Mouse (Mus musculus): ENCODE measurements around the gene Rpl37. TPM values are rescaled to one million over a fixed set of nuclear protein-coding genes. Genes with fewer than 3 reads are reported as not detected.

The Rpl37 gene
- total and polyA plus RNA-seq, 2 experiments: 282 to 386 TPM

DNA sequence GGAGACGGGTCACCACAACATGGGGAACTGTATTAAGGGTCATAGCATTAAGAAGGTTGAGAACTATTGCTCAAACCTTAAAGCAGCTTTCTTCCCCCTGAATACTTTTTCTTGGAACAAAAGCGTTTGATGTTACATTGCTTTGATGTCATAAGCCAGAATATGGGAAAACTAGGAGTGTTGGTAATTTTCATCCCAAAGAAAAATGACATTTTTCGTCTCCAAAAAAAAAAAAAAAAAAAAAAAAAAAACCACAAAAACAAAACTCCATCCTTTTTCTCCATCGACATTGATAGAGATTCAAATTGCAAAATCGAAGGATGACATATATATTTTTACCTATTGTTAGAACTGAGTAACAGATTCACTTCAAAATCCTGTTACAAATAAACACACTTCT is 26.3 kb downstream of the Rpl37 start:
- H3K9ac ChIP-seq (ENCODE audit: low read depth, low read length): no peak overlapping the region
- no peak overlapping the region for H3K27ac ChIP-seq (replicated peaks; ENCODE audit: insufficient read depth, low read depth, low read length)
- peaks cover 5% of the 10 kb centered on the region for H3K4me1 ChIP-seq (ENCODE audit: control insufficient read depth, insufficient read depth, low read length)
- no peaks in the 10 kb centered on the region for H3K27me3 ChIP-seq (ENCODE audit: control insufficient read depth, insufficient read depth, low read length)
- no peak for TF ChIP-seq POLR2A (IDR thresholded peaks at IDR 0.05; ENCODE audit: extremely low read depth, insufficient read depth, low read length)
- H3K36me3 ChIP-seq (ENCODE audit: control insufficient read depth, insufficient read depth, low read length): no peaks in the 10 kb centered on the region
- WGBS: 73% methylated on average over 5 of the region's 5 CpGs
- H3K4me3 ChIP-seq (ENCODE audit: insufficient read depth, low read depth, low read length): no peak overlapping the region
- H3K79me2 ChIP-seq (ENCODE audit: control insufficient read depth, insufficient read depth, low read length): peaks cover 17% of the 10 kb centered on the region; the same call in 1 of the 2 replicates
- DNase-seq (ENCODE audit: extremely low read depth, low read depth, low spot score): no peak

DNA sequence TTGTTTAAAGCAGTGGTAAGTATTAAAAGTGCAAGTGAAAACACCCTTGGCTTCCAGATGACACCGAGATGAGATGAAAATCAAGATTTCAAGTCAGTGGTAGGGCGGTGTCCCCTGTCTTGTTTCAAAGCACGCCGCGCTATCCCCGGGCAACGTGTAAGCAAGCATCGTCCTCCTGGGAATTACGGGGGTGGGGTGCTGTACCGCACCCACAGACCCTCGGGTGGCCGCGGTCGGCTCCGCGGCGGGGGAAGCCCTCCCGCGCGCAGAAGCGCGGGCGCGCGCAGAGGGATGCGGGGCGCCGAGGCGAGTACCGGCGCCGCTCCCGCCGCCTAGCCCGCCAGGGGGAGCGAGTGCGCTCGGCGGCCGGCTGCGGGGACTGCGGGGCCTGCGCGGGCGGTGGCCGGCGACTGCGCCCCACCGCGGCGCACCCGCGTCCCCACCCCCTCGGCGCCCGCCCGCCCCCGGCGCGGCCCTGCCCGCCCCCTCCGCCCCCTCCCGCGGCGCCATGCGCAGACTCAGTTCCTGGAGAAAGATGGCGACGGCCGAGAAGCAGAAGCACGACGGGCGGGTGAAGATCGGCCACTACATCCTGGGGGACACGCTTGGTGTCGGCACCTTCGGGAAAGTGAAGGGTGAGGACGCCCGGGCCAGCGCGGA is 27.0 kb downstream of the Rpl37 start, which contains the start of gene Prkaa1:
Prkaa1 (plus strand) TSS at position 501 of the 660 bp plus-strand sequence.
- Histone ChIP-seq H3K27ac (replicated peaks; ENCODE audit: insufficient read depth, low read depth, low read length) (peak within 1 kb of the TSS; percentile 47), H3K36me3 (ENCODE audit: control insufficient read depth, insufficient read depth, low read length) (no peaks in the 10 kb centered on the region), H3K9ac (ENCODE audit: low read depth, low read length) (peak within 1 kb of the TSS; percentile 89), H3K4me1 (ENCODE audit: control insufficient read depth, insufficient read depth, low read length) (peaks cover 5% of the 10 kb centered on the region), H3K4me3 (ENCODE audit: insufficient read depth, low read depth, low read length) (peak within 1 kb of the TSS; percentile 98), H3K79me2 (ENCODE audit: control insufficient read depth, insufficient read depth, low read length) (peaks cover 17% of the 10 kb centered on the region; the same call in 1 of the 2 replicates), H3K27me3 (ENCODE audit: control insufficient read depth, insufficient read depth, low read length) (no peaks in the 10 kb centered on the region)
- DNase-seq (ENCODE audit: extremely low read depth, low read depth, low spot score): peak; percentile 37
- TF ChIP-seq POLR2A (IDR thresholded peaks at IDR 0.05; ENCODE audit: extremely low read depth, insufficient read depth, low read length) (peak; percentile 64), CTCF (IDR thresholded peaks at IDR 0.05; ENCODE audit: low read depth, low read length) (peak; percentile 67)
- WGBS: under 1% methylated on average over 80 of the region's 80 CpGs

DNA sequence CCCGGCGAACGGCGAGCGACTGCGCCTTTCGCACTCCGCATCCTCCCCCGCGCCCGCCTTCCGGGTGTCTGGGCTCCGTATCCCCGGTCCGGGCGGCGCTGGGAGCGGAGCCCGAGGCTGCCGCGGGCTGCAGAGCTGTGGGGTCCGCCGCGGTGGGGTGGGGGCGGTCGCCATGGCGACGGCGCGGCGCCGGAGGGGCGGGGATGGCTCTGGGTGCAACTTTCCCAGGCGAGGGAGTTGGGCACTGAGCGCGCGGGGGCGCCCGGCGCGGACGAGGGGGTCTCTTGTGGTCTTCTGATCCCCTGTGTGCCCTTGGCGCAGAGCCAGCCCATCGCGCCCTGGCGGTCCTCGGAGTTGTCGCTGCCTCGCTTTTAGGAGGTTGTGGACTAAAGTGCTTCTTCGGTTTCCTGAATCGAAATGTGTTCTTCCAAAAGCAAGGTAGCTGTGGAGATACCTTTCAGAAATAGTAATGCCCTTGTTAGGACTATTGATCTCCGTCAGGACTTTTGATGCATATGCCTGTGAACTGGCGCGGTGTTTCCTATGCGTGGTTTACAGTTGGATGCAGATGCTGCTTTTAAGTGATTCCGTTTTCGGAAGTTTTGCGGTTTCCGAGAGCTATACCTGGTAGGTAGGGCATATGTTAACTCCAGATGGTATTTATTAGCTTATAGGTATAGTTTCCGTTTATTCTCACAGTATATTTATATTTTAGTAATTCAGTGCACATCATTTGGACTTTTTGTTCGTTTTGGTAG is 27.8 kb downstream of the Rpl37 start:
- no peak for DNase-seq (ENCODE audit: extremely low read depth, low read depth, low spot score)
- Histone ChIP-seq H3K79me2 (ENCODE audit: control insufficient read depth, insufficient read depth, low read length) (peaks cover 17% of the 10 kb centered on the region; the same call in 1 of the 2 replicates), H3K9ac (ENCODE audit: low read depth, low read length) (peak overlapping the region; percentile 89), H3K4me3 (ENCODE audit: insufficient read depth, low read depth, low read length) (peak overlapping the region; percentile 98), H3K4me1 (ENCODE audit: control insufficient read depth, insufficient read depth, low read length) (peaks cover 5% of the 10 kb centered on the region), H3K27ac (replicated peaks; ENCODE audit: insufficient read depth, low read depth, low read length) (peak overlapping the region; percentile 47), H3K27me3 (ENCODE audit: control insufficient read depth, insufficient read depth, low read length) (no peaks in the 10 kb centered on the region), H3K36me3 (ENCODE audit: control insufficient read depth, insufficient read depth, low read length) (no peaks in the 10 kb centered on the region)
- 1% methylated on average over 61 of the region's 61 CpGs for WGBS
- no peak for TF ChIP-seq POLR2A (IDR thresholded peaks at IDR 0.05; ENCODE audit: extremely low read depth, insufficient read depth, low read length)
- TF ChIP-seq CTCF (IDR thresholded peaks at IDR 0.05; ENCODE audit: low read depth, low read length): peak; percentile 20; the same call in 1 of the 2 replicates

DNA sequence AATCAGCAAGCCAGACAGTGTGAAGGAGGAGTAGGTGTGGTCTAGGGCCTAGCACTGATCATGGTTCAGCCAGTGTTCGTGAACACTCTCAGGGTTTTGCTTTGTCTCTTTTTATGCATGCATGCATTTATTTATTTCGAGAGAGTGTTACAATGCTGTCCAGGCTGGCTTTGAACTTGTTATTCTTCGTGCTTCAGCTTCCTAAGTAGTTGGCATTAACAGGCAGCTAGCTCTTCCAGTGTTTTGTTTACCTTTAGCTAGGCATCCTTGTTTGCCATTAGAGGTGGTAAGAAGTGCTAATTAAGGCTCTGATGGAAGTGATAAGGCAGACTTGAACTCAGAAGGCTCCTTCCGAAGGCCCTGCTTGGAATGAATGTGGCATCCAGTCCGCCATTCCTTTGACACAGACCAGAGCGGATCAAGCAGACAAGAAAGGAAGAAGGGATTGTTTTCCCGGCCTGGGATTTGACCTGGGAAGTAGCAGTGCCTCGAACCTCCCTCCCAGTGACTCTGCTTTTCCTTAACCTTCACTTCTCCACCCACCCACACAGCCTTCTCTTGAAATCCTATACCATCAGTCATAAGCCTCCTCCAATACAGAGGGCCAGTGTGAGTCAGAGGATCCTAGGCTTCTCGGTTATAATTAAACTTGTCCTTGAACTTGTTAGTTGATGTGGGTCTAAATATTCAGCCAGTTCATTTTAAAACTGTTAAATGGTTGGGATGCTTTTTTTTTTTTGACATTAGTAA is 28.9 kb downstream of the Rpl37 start:
- Histone ChIP-seq H3K4me3 (ENCODE audit: insufficient read depth, low read depth, low read length) (no peak overlapping the region), H3K36me3 (ENCODE audit: control insufficient read depth, insufficient read depth, low read length) (no peaks in the 10 kb centered on the region), H3K79me2 (ENCODE audit: control insufficient read depth, insufficient read depth, low read length) (peaks cover 20% of the 10 kb centered on the region; the same call in 1 of the 2 replicates), H3K9ac (ENCODE audit: low read depth, low read length) (no peak overlapping the region), H3K4me1 (ENCODE audit: control insufficient read depth, insufficient read depth, low read length) (peaks cover 5% of the 10 kb centered on the region), H3K27me3 (ENCODE audit: control insufficient read depth, insufficient read depth, low read length) (no peaks in the 10 kb centered on the region), H3K27ac (replicated peaks; ENCODE audit: insufficient read depth, low read depth, low read length) (no peak overlapping the region)
- TF ChIP-seq CTCF (IDR thresholded peaks at IDR 0.05; ENCODE audit: low read depth, low read length): no peak
- no peak for TF ChIP-seq POLR2A (IDR thresholded peaks at IDR 0.05; ENCODE audit: extremely low read depth, insufficient read depth, low read length)
- DNase-seq (ENCODE audit: extremely low read depth, low read depth, low spot score): no peak
- WGBS: 71% methylated on average over 9 of the region's 9 CpGs

DNA sequence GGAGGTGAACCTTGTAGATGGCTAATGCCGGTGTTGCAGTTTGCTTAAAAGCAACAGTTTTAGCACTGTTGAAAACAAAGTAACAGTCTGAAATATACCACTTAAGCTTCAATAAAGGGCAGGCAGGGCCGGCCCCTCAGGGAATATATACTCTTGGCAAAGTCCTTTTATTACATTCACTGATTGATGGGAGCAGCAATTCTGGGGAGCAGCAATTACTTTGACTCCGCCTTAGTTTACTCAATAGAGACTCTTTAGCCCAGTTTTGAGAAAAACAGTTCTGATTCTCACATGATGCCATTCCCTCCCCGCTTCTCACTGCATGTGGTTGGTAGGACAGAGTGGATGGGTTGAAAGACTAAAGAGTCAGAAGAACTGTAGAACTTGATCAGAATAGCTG is 32.7 kb downstream of the Rpl37 start:
- TF ChIP-seq CTCF (IDR thresholded peaks at IDR 0.05; ENCODE audit: low read depth, low read length) (no peak), POLR2A (IDR thresholded peaks at IDR 0.05; ENCODE audit: extremely low read depth, insufficient read depth, low read length) (no peak)
- DNase-seq (ENCODE audit: extremely low read depth, low read depth, low spot score): no peak
- Histone ChIP-seq H3K4me1 (ENCODE audit: control insufficient read depth, insufficient read depth, low read length) (peaks cover 7% of the 10 kb centered on the region), H3K27ac (replicated peaks; ENCODE audit: insufficient read depth, low read depth, low read length) (no peak overlapping the region), H3K27me3 (ENCODE audit: control insufficient read depth, insufficient read depth, low read length) (no peaks in the 10 kb centered on the region), H3K4me3 (ENCODE audit: insufficient read depth, low read depth, low read length) (no peak overlapping the region), H3K9ac (ENCODE audit: low read depth, low read length) (no peak overlapping the region), H3K79me2 (ENCODE audit: control insufficient read depth, insufficient read depth, low read length) (peaks cover 24% of the 10 kb centered on the region; the same call in 1 of the 2 replicates), H3K36me3 (ENCODE audit: control insufficient read depth, insufficient read depth, low read length) (no peaks in the 10 kb centered on the region)
- 79% methylated on average over 4 of the region's 4 CpGs for WGBS

Data from liver, adult 2 months (tissue).